Mouse (Mus musculus) G1E-ER4 (cell line): ENCODE measurements around the gene Rgs8. TPM values are rescaled to one million over a fixed set of nuclear protein-coding genes. Genes with fewer than 3 reads are reported as not detected.

Experiments
- GATA1 ChIP-seq: IDR thresholded peaks from one replicate; pipeline ENCODE4 v1.8.0; 2012; ENCODE audit warnings: low read length, inconsistent platforms
- polyA plus RNA-seq: library from polyadenylated mRNA; stranded (reverse); fragments of >175 nt; gene quantifications from 2 replicates; pipeline ENCODE4 v1.2.3, GENCODE M21; 2012

Gene Rgs8
- polyA plus RNA-seq, 1 experiment, result not detected

DNA sequence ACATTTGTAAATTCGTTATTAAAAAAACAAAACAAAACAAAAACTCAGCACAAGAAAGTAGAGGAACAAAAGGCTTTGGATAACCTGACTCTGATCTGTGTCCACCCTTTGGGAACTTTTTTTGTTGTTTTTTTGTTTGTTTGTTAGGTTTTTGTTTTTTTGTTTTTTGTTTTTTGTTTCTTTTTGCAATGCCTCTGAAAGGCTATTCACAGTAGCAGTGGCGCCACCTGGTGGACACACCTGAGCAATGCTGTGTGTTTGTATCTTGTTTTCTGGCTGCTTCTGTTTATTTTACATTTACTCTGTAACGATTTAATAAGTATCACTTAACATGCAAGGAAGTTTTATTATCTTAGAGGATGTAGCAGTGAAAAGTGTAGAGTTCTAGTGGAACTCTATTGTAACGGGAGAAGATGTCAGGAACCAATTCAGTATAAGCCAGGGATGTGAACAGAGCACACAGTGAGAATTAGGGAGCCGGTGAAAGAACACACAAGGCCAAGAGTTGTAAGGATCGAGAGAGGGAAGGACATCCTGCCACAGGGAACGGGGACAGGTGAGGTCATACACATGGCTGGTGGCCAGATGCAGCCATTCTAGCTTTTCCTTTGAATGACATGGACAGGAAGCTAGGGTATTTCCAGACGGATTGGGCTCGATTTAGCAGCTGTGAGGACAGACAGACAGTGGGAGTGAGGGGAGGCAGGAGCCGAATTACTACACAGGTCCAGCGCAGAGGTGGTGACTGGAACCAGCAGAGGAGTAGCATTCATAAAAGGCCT, 89.7 kb downstream of the Rgs8 start:
- TF ChIP-seq GATA1, result no peak

- TF ChIP-seq GATA1, result no peak
Observed at GRCm38 (mm10) chr1:153746119-153746670, 93.4 kb downstream of the Rgs8 start.

DNA sequence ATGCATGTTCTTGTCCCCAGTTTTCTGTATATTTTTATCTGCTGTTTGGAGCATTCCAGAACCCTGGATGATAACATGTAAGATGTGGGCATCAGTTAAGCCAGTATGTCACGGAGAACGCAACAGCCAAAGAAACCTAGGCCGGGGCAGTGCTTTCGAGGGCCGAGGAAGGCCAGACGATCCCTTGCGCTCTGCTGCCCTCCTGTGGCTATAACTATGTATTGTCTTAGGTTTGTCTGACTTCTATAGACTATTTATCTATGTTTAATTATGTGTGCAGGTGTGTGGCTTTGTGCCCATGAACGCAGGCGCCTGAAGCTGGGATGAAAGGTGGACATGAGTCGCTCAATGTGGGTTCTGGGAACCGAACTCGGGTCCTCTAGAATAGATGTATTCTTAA, 93.9 kb downstream of the Rgs8 start:
- no peak for TF ChIP-seq GATA1

- TF ChIP-seq GATA1, result no peak
Observed at GRCm38 (mm10) chr1:153747861-153748530, 95.2 kb downstream of the Rgs8 start.

DNA sequence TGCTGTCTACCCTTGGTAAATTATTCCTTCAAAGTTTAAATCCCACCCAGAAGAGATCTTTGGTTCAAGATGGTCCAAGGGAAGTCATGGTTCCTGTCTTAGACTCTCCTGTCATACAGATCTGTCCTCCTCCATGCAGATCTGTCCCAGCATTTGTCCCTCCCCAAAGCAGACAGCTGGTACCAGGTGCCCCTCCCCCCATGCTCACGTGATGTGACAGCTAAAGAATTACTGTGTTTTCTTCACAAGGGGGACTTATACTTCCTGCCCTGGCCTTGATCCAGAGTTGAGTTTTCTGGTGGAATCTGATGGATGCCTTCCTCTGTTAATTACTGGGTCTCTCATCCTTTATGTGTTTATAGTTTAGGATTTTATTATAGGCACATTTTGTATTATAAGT, 95.7 kb downstream of the Rgs8 start:
- no peak for TF ChIP-seq GATA1

DNA sequence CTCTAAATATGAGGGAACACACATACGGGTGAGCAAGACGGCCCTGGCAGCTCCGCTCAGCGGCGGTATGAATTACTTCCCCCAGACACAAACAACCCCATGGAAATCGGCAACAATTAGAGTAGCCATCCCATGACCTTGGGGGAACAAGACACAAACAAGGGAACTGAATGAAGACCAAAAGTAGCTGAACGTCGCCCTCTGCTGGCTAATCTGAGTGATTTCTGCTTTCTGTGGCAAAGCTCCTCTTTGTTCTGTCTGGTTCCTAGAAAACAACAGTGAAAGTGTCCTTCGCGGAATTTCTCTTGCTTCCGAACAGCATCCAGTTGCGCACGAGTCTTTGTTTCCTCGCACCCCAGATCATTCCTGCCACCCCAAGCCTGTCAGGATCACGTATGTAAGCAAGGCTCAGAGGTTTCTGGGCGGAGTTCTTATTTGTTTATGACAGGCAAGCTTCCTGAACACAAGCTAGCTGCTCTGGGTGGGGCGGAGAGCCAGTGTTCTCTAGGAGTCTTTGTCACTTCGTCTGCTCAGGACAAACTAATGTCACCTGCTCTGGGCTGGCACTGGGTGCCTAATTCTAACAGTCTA, 96.5 kb downstream of the Rgs8 start, which contains the start of gene Rnasel:
TSS of gene Rnasel (plus strand) at position 216 of the 591 bp plus-strand sequence.
- no peak for TF ChIP-seq GATA1

Other genes with a start within 250 kb of the Rgs8 start
- gene Shcbp1l, start 227.9 kb upstream of the Rgs8 start, polyA plus RNA-seq, result 3.5 and 4.9 TPM in 2 replicates
- gene Dhx9, start 165.4 kb upstream of the Rgs8 start, polyA plus RNA-seq, result 29.5 and 30.1 TPM in 2 replicates
- gene Npl, start 103.0 kb upstream of the Rgs8 start, polyA plus RNA-seq, result not detected in 2 replicates
- not detected in 2 replicates for gene Rgs16, start 87.3 kb downstream of the Rgs8 start, polyA plus RNA-seq
- 1.4 and 2.2 TPM in 2 replicates for gene Rnasel, start 96.4 kb downstream of the Rgs8 start, polyA plus RNA-seq
- not detected in 2 replicates for gene Rgsl1, start 191.1 kb downstream of the Rgs8 start, polyA plus RNA-seq
- not detected in 2 replicates for gene Teddm1b, start 221.3 kb downstream of the Rgs8 start, polyA plus RNA-seq
- not detected in 2 replicates for gene Teddm1a, start 238.7 kb downstream of the Rgs8 start, polyA plus RNA-seq
- 33.3 and 37.2 TPM in 2 replicates for gene Glul, start 246.9 kb downstream of the Rgs8 start, polyA plus RNA-seq
- 0.15 and 0.29 TPM in 2 replicates for gene Teddm2, start 247.2 kb downstream of the Rgs8 start, polyA plus RNA-seq